Mouse (Mus musculus) embryonic fibroblast, embryonic 13.5 days (primary cell): ENCODE measurements around the gene Ice2. TPM values are rescaled to one million over a fixed set of nuclear protein-coding genes. Genes with fewer than 3 reads are reported as not detected.

Experiments used
- H3K27ac ChIP-seq: 2 replicates; pipeline ENCODE4 v1.5.1; 2012; ENCODE audit warnings: low read length, control low read depth, inconsistent platforms; ENCODE audit not compliant: insufficient read depth
- H3K4me1 ChIP-seq: 2 replicates; pipeline ENCODE4 v1.6.1; 2011; ENCODE audit warnings: low read length; ENCODE audit not compliant: control insufficient read depth, insufficient read depth
- H3K4me3 ChIP-seq: 2 replicates; pipeline ENCODE4 v1.5.1; 2011; ENCODE audit warnings: mild to moderate bottlenecking, control low read depth, low read length; ENCODE audit not compliant: insufficient read depth
- CTCF ChIP-seq: IDR thresholded peaks from 2 replicates; pipeline ENCODE4 v1.5.1; 2011; ENCODE audit warnings: mild to moderate bottlenecking, control low read depth, low read length, moderate library complexity, borderline replicate concordance; ENCODE audit not compliant: insufficient read depth
- POLR2A ChIP-seq: IDR thresholded peaks from 2 replicates; pipeline ENCODE4 v1.6.1; 2011; ENCODE audit warnings: low read depth, mild to moderate bottlenecking, control low read depth, low read length, moderate library complexity
- polyA plus RNA-seq: library from polyadenylated mRNA; stranded (reverse); fragments of >200 nt; gene quantifications from 2 replicates; pipeline ENCODE4 v1.2.4, GENCODE M21; 2011; ENCODE audit warnings: low read depth; ENCODE audit not compliant: missing spikeins, insufficient read length

Gene Ice2
- 14.1 and 19.9 TPM in 2 replicates for polyA plus RNA-seq

DNA sequence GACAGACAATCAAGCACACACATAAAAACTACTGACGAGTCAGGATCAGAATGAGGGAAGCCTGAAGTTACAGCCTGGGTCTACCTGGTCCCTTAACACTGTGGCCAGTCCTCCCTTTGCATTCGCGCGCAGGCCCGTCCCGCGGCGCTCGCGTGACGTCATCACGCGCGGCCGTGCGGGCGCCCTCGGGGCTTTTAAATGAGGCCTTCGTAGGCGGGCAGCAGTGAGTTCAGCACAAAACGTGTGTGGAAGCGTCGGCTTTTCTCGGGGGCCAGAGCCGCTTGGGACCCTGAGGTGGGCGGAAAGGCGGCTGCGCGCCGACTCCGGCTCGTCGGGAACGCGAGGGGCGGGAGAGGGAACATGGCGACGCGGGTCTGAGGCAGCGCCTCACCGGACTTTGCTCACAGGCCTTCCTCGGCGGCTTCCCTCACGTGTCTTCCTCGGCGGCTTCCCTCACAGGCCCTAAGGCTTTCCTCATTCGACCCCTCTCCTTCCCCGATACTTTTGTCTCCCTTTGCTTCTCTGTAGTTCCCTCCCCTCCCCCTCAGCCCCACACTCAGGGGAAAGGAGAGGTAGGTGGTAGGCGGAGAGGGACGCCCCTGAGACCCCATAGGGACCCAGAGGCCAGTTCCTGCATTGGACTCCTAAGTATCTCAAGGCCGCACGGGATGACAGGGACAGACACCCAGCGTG, at the start of gene Ice2:
Gene Ice2, plus strand, starts transcription at position 147 of the 693 bp plus-strand sequence.
- Histone ChIP-seq H3K27ac (peak within 1 kb of the TSS; percentile 56), H3K4me3 (peak within 1 kb of the TSS; percentile 96)
- TF ChIP-seq POLR2A = peak; percentile 61
- TF ChIP-seq CTCF = no peak

GRCm38 (mm10) chr9:69349537-69349936, 48.2 kb upstream of the Ice2 start:
- no peak for TF ChIP-seq POLR2A
- no peak for TF ChIP-seq CTCF
- H3K4me3 ChIP-seq = no peak overlapping the region
- H3K27ac ChIP-seq = no peak overlapping the region
- no peaks in the 10 kb centered on the region for H3K4me1 ChIP-seq

More for the DNA sequence above, at the start of gene Ice2:
- no peaks in the 10 kb centered on the region for H3K4me1 ChIP-seq

DNA sequence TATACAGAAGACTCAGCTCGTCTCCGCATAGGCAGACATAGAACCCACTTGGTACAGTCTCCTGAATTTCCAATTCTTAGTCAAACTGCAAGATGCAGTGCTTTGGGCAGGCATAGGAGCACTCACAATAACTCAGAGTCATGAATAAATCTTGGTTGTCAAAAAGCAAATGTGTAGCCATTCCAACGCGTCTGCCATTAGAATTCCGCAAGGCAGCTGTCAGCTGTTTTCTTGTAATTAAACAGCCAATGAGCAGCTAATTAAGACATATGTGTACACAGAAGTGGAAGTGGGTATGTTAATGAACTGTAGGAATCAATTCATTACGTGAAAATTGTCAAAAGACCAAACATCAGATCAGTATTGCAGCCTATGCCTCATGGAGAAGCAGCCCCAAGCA, 43.5 kb upstream of the Ice2 start:
- no peak for TF ChIP-seq CTCF
- TF ChIP-seq POLR2A = no peak
- Histone ChIP-seq H3K27ac (no peak overlapping the region), H3K4me1 (no peaks in the 10 kb centered on the region), H3K4me3 (no peak overlapping the region)

DNA sequence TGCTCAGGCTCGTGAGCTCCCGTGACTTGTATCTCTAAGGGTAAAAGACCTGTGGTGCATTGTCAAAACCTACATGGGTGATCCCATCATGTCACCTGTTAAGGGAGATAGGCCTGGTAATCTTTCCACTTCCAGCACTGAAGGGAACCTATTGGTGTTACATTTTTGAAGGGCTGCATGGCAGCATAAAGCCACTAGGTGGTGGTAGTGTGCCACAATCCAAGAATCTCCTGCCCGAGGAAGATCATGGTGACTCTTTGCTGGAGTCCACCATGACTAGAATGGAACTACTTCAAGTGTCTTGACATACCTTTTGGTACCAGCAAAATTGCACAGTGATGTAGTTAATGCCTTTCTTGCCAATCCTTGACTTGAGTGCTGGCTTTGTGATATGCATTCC, 39.9 kb upstream of the Ice2 start:
- no peak for TF ChIP-seq POLR2A
- TF ChIP-seq CTCF = peak; percentile 53; the same call in 1 of the 2 replicates

GRCm38 (mm10) chr9:69358797-69359196, 38.9 kb upstream of the Ice2 start:
- no peaks in the 10 kb centered on the region for H3K4me1 ChIP-seq
- no peak overlapping the region for H3K4me3 ChIP-seq
- TF ChIP-seq CTCF = no peak
- TF ChIP-seq POLR2A = no peak
- H3K27ac ChIP-seq = no peak overlapping the region

More for the DNA sequence above, 39.9 kb upstream of the Ice2 start:
- no peaks in the 10 kb centered on the region for H3K4me1 ChIP-seq
- H3K27ac ChIP-seq = no peak overlapping the region
- no peak overlapping the region for H3K4me3 ChIP-seq

- H3K4me3 ChIP-seq = no peak overlapping the region
- H3K27ac ChIP-seq = no peak overlapping the region
- TF ChIP-seq POLR2A = no peak
- H3K4me1 ChIP-seq = no peaks in the 10 kb centered on the region
Observed at GRCm38 (mm10) chr9:69361951-69362445, 35.7 kb upstream of the Ice2 start.

- TF ChIP-seq CTCF (no peak), POLR2A (no peak)
- Histone ChIP-seq H3K27ac (no peak overlapping the region), H3K4me1 (no peaks in the 10 kb centered on the region), H3K4me3 (no peak overlapping the region)
Observed at GRCm38 (mm10) chr9:69362766-69363165, 34.9 kb upstream of the Ice2 start.

DNA sequence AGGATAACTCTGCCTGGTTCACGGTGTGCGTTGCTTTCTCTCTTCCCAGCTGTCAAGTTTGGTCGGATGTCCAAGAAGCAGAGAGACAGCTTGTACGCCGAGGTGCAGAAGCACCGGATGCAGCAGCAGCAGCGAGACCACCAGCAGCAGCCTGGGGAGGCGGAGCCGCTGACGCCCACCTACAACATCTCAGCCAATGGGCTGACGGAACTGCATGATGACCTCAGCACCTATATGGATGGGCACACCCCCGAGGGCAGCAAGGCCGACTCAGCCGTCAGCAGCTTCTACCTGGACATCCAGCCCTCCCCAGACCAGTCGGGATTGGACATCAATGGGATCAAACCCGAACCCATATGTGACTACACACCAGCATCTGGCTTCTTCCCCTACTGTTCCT, 33.6 kb upstream of the Ice2 start:
- Histone ChIP-seq H3K4me1 (no peaks in the 10 kb centered on the region), H3K4me3 (no peak overlapping the region), H3K27ac (no peak overlapping the region)
- TF ChIP-seq CTCF (no peak), POLR2A (no peak)

DNA sequence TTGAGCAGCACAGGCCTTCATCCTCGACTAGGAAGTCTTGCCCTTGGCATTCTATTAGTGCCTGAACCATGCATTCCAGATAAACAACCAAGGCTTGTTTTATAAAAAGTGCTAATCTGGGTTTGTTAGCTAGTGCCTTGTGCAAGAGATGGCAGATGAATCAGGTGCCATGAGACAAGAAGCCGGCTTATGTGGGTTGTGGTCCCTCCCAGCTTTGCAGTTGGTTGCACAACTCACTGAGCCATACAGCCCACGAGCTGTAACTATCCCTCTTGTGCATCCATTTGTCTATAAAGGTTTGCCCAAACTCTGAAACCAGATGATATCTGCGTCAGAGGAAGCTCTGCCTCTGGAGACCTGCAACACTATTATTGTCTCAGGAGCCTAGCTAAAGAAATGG, 30.7 kb upstream of the Ice2 start:
- Histone ChIP-seq H3K27ac (no peak overlapping the region), H3K4me1 (no peaks in the 10 kb centered on the region), H3K4me3 (no peak overlapping the region)
- TF ChIP-seq POLR2A = no peak
- TF ChIP-seq CTCF = no peak

- TF ChIP-seq CTCF (peak; percentile 93; the same call in 1 of the 2 replicates), POLR2A (no peak)
- Histone ChIP-seq H3K4me3 (no peak overlapping the region), H3K4me1 (no peaks in the 10 kb centered on the region), H3K27ac (no peak overlapping the region)
Observed at GRCm38 (mm10) chr9:69368071-69368470, 29.6 kb upstream of the Ice2 start.
